Mouse (Mus musculus) heart, postnatal 36 days (tissue): ENCODE data around the gene Eftud2. TPM values are rescaled to one million over a fixed set of nuclear protein-coding genes. Genes with fewer than 3 reads are reported as not detected.

Experiments used
- DNase-seq, 2 experiments: peaks; one replicate each; pipeline ENCODE4 v3.0.0; 2021 to 2022
- intact Hi-C: fragments of 180-260 bp; cut with DNase I; formaldehyde crosslinking; loops from one replicate; pipeline ENCODE4 v1.15.1; 2025
- total RNA-seq, 2 experiments: library from RNA; stranded (reverse); gene quantifications; 2 replicates each; pipeline ENCODE4 v1.2.3; 2021

The Eftud2 gene
- total RNA-seq, 2 experiments from 2014 or later: 32.7 to 37.9 TPM

GRCm38 (mm10) chr11:102820432-102820831 lies 60.4 kb downstream of the Eftud2 start:
- no peak for DNase-seq
- intact Hi-C loops: no loop called here

- intact Hi-C loops: loop anchor here (1.0 to 2.0 kb wide), 2 partner anchors 33 to 40 kb away; no protein-coding TSS in a partner anchor
- DNase-seq: no peak
Observed at GRCm38 (mm10) chr11:102819783-102820385, 60.9 kb downstream of the Eftud2 start.

- DNase-seq: peak; percentile 78 to 82
- intact Hi-C loops: loop anchor here (1.0 to 2.0 kb wide), 2 partner anchors 34 to 39 kb away; no protein-coding TSS in a partner anchor
Observed at GRCm38 (mm10) chr11:102819021-102819782, 61.6 kb downstream of the Eftud2 start, which contains the start of gene Gjc1. Gjc1 (minus strand) TSS chr11:102819700.

- DNase-seq: peak; percentile 43 to 71
Observed at GRCm38 (mm10) chr11:102818121-102819020, 62.4 kb downstream of the Eftud2 start.

GRCm38 (mm10) chr11:102814881-102815280 lies 65.9 kb downstream of the Eftud2 start:
- DNase-seq: no peak
- intact Hi-C loops: no loop called here

More at GRCm38 (mm10) chr11:102818121-102819020, 62.4 kb downstream of the Eftud2 start:
- intact Hi-C loops: loop anchor here (1.0 to 2.0 kb wide), 2 partner anchors 34 to 38 kb away; no protein-coding TSS in a partner anchor

- no peak for DNase-seq
- intact Hi-C loops: no loop called here
Observed at GRCm38 (mm10) chr11:102810721-102811485, 69.9 kb downstream of the Eftud2 start.

- intact Hi-C loops: no loop called here
- DNase-seq: no peak
Observed at GRCm38 (mm10) chr11:102808246-102808645, 72.5 kb downstream of the Eftud2 start.

- no peak for DNase-seq
- intact Hi-C loops: no loop called here
Observed at GRCm38 (mm10) chr11:102803453-102803852, 77.3 kb downstream of the Eftud2 start.

- intact Hi-C loops: no loop called here
- no peak for DNase-seq
Observed at GRCm38 (mm10) chr11:102794157-102794556, 86.6 kb downstream of the Eftud2 start.

- no peak for DNase-seq
- intact Hi-C loops: no loop called here
Observed at GRCm38 (mm10) chr11:102791682-102792445, 88.9 kb downstream of the Eftud2 start.

Other genes with a start within 250 kb of the Eftud2 start
- not detected for gene Meioc, start 217.3 kb downstream of the Eftud2 start, total RNA-seq
- gene Ccdc43, start 183.2 kb downstream of the Eftud2 start, total RNA-seq: 10 to 100 TPM; 19.6 to 24.9 TPM
- gene Adam11, start 119.5 kb downstream of the Eftud2 start, total RNA-seq: 1 to 10 TPM; 4.1 to 6.2 TPM
- 10 to 100 TPM; 23.6 to 33.0 TPM for gene Gjc1, start 61.3 kb downstream of the Eftud2 start, total RNA-seq
- gene Higd1b, start 45.1 kb downstream of the Eftud2 start, total RNA-seq: 10 to 100 TPM; 12.7 to 17.0 TPM
- not detected for gene Ccdc103, start 219 bp upstream of the Eftud2 start, total RNA-seq
- gene Fam187a, start 4.2 kb upstream of the Eftud2 start, total RNA-seq: not detected
- under 1 TPM; 0.19 to 0.31 TPM for gene Gfap, start 19.9 kb upstream of the Eftud2 start, total RNA-seq
- under 1 TPM; 0.42 to 0.79 TPM for gene Kif18b, start 44.1 kb upstream of the Eftud2 start, total RNA-seq
- not detected for gene C1ql1, start 65.7 kb upstream of the Eftud2 start, total RNA-seq
- gene Nmt1, start 147.2 kb upstream of the Eftud2 start, total RNA-seq: 10 to 100 TPM; 65.2 to 68.7 TPM
- gene Dcakd, start 147.3 kb upstream of the Eftud2 start, total RNA-seq: 10 to 100 TPM; 70.4 to 81.3 TPM
- 10 to 100 TPM; 16.1 to 18.3 TPM for gene Plcd3, start 220.7 kb upstream of the Eftud2 start, total RNA-seq
- 10 to 100 TPM; 37.4 to 41.4 TPM for gene Acbd4, start 220.7 kb upstream of the Eftud2 start, total RNA-seq
- 10 to 100 TPM; 18.0 to 20.5 TPM for gene Hexim1, start 235.2 kb upstream of the Eftud2 start, total RNA-seq